Mouse (Mus musculus) ovary, adult 2 months (tissue): ENCODE measurements around the gene Krtap24-1. TPM values are rescaled to one million over a fixed set of nuclear protein-coding genes. Genes with fewer than 3 reads are reported as not detected.

Source experiments
- polyA plus RNA-seq: library from polyadenylated mRNA; depleted of rRNA; stranded (reverse); fragments of >200 nt; gene quantifications from 2 replicates; pipeline ENCODE4 v1.2.3, GENCODE M21; 2012; rRNA removed

The Krtap24-1 gene
- polyA plus RNA-seq: not detected in 2 replicates

GRCm38 (mm10) chr16:88611922-88612321 is at the start of gene Krtap24-1:
Gene Krtap24-1, minus strand, starts transcription at chr16:88612279.

DNA sequence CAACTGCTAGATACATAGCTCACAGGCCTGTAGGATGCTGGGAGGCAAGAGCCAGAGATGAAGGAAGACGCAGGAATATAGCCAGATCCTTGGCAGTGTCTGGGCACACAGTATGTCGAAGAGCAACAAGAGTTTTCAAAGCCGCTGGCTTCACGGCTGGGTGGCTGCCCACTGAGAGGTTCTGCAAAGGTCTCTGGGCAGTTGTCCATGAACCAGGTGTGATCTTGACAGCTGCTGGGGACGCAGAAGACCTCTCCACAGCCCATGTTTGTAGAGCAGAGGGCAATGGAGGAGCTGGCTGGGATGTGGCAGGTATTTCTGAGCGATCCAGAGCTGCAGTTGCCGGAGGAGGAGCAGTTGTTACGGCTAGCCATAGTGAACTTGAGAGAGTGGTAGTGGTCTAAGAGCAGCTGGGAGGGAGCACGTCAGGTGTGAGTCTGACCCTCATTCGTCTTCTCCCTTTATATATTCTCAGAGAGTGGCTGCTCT is 35.3 kb upstream of the Krtap24-1 start, which contains the start of gene Krtap26-1:
Gene Krtap26-1, minus strand, starts transcription at position 439 of the 489 bp plus-strand sequence.

GRCm38 (mm10) chr16:88627566-88627965 is 15.5 kb upstream of the Krtap24-1 start, which contains the start of gene 2310079G19Rik:
Gene 2310079G19Rik, minus strand, starts transcription at chr16:88627666.

DNA sequence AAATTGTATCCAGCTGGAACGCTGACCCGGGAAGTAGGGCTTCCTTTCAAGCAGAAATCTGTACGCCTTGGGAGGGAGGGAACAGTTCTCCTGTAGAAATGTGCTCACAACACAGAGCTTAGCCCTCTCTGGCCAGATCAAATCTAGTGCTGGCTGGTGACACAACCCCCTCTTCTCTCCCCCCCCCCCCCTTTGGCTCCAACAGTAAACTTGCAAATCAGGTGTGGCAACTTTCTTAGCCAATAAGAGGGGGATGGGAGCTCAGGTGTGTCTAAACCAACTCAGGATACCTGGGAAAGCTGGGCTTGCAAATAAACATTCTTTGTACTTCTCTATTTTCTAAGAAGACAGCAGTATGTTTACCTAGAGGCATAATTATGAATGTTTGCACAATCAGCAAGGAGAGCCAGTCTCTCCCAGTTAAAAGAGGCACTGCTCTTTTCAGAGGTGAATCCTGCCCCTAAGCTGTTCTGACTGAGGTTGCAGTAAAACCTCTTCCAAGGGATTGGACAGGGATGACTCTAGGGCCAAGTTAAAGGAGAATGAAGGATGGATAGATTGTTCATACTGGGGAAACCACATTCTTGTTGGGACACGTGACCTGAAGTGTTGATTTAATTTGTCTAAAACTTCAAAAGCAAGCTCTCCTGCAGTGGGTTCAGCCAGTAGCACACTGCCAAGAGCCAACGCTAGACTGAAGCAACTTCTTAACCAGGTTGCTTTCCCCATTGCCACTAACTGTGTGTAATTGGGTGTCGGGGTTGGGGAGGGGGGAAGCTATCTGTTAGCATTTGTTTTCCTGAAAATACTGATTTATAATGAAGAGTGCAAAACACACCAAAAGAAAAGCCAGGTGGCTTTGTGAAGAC is 48.8 kb downstream of the Krtap24-1 start, which contains the start of gene Cldn8:
Gene Cldn8, minus strand, starts transcription at position 139 of the 869 bp plus-strand sequence.

Other genes starting within 250 kb of the Krtap24-1 start
- not detected in 2 replicates for gene Cldn17, start 105.3 kb downstream of the Krtap24-1 start, polyA plus RNA-seq
- gene Cldn8, start 49.1 kb downstream of the Krtap24-1 start, polyA plus RNA-seq: 1.3 and 2.1 TPM in 2 replicates
- not detected in 2 replicates for gene 2310079G19Rik, start 15.4 kb upstream of the Krtap24-1 start, polyA plus RNA-seq
- gene Krtap26-1, start 35.5 kb upstream of the Krtap24-1 start, polyA plus RNA-seq: not detected in 2 replicates
- gene Krtap27-1, start 59.4 kb upstream of the Krtap24-1 start, polyA plus RNA-seq: not detected in 2 replicates
- not detected in 2 replicates for gene 2310061N02Rik, start 95.7 kb upstream of the Krtap24-1 start, polyA plus RNA-seq
- gene Krtap13-1, start 116.6 kb upstream of the Krtap24-1 start, polyA plus RNA-seq: not detected in 2 replicates
- gene Krtap13, start 139.4 kb upstream of the Krtap24-1 start, polyA plus RNA-seq: not detected in 2 replicates
- not detected in 2 replicates for gene 2310034C09Rik, start 146.6 kb upstream of the Krtap24-1 start, polyA plus RNA-seq
- gene 2310057N15Rik, start 161.9 kb upstream of the Krtap24-1 start, polyA plus RNA-seq: not detected in 2 replicates
- gene Gm5965, start 165.6 kb upstream of the Krtap24-1 start, polyA plus RNA-seq: not detected in 2 replicates
- gene Gm20741, start 199.9 kb upstream of the Krtap24-1 start, polyA plus RNA-seq: not detected in 2 replicates
- not detected in 2 replicates for gene Krtap15, start 207.9 kb upstream of the Krtap24-1 start, polyA plus RNA-seq
- gene Krtap14, start 213.9 kb upstream of the Krtap24-1 start, polyA plus RNA-seq: not detected in 2 replicates